Mouse (Mus musculus) splenic B cell, adult 2 months (primary cell): ENCODE data around the gene Crip1.

Source experiments
- DNase-seq: peaks from one replicate; pipeline ENCODE4 v3.0.0-alpha.2; 2011; ENCODE audit warnings: low read depth, low spot score
- H3K27me3 ChIP-seq: 2 replicates; pipeline ENCODE4 v1.6.1; 2012; ENCODE audit warnings: mild to moderate bottlenecking, low read length, moderate library complexity, mixed read lengths; ENCODE audit not compliant: control insufficient read depth, poor library complexity, insufficient read depth, severe bottlenecking
- H3K36me3 ChIP-seq: 2 replicates; pipeline ENCODE4 v1.6.1; 2012; ENCODE audit warnings: mild to moderate bottlenecking, low read length, moderate library complexity, mixed read lengths; ENCODE audit not compliant: control insufficient read depth, poor library complexity, insufficient read depth, severe bottlenecking

Crip1 gene

GRCm38 (mm10) chr12:113146112-113147057, at the start of gene Crip1:
Gene Crip1 (plus strand): TSS chr12:113146316.
- Histone ChIP-seq H3K36me3 (no peaks in the 10 kb centered on the region), H3K27me3 (no peaks in the 10 kb centered on the region)
- DNase-seq: peak; percentile 90

GRCm38 (mm10) chr12:113097040-113097439, 49.1 kb upstream of the Crip1 start:
- no peaks in the 10 kb centered on the region for H3K36me3 ChIP-seq
- H3K27me3 ChIP-seq: no peaks in the 10 kb centered on the region
- no peak for DNase-seq

- DNase-seq: peak; percentile 49
- Histone ChIP-seq H3K27me3 (no peaks in the 10 kb centered on the region), H3K36me3 (no peaks in the 10 kb centered on the region)
These were observed 48.3 kb upstream of the Crip1 start, which contains the start of gene Mta1 for GRCm38 (mm10) chr12:113097749-113098281. Gene Mta1 (plus strand): TSS chr12:113098278.

- no peaks in the 10 kb centered on the region for H3K27me3 ChIP-seq
- peak; percentile 22 for DNase-seq
These were observed 47.5 kb upstream of the Crip1 start for GRCm38 (mm10) chr12:113098530-113099151.

GRCm38 (mm10) chr12:113099470-113100237, 46.5 kb upstream of the Crip1 start:
- Histone ChIP-seq H3K27me3 (no peaks in the 10 kb centered on the region), H3K36me3 (no peaks in the 10 kb centered on the region)
- DNase-seq: no peak

More at GRCm38 (mm10) chr12:113098530-113099151, 47.5 kb upstream of the Crip1 start:
- no peaks in the 10 kb centered on the region for H3K36me3 ChIP-seq

GRCm38 (mm10) chr12:113100448-113101076, 45.6 kb upstream of the Crip1 start:
- DNase-seq: no peak
- Histone ChIP-seq H3K27me3 (no peaks in the 10 kb centered on the region), H3K36me3 (no peaks in the 10 kb centered on the region)

- DNase-seq: no peak
- Histone ChIP-seq H3K36me3 (no peaks in the 10 kb centered on the region), H3K27me3 (no peaks in the 10 kb centered on the region)
These were observed 44.7 kb upstream of the Crip1 start for GRCm38 (mm10) chr12:113101251-113101960.

- peak; percentile 84 for DNase-seq
- H3K36me3 ChIP-seq: no peaks in the 10 kb centered on the region
These were observed 43.7 kb upstream of the Crip1 start for GRCm38 (mm10) chr12:113102461-113102860.

GRCm38 (mm10) chr12:113103846-113104451, 42.2 kb upstream of the Crip1 start:
- Histone ChIP-seq H3K27me3 (no peaks in the 10 kb centered on the region), H3K36me3 (no peaks in the 10 kb centered on the region)
- peak; percentile 51 for DNase-seq

More at GRCm38 (mm10) chr12:113102461-113102860, 43.7 kb upstream of the Crip1 start:
- H3K27me3 ChIP-seq: no peaks in the 10 kb centered on the region

GRCm38 (mm10) chr12:113106386-113106785, 39.7 kb upstream of the Crip1 start:
- DNase-seq: no peak
- Histone ChIP-seq H3K27me3 (no peaks in the 10 kb centered on the region), H3K36me3 (no peaks in the 10 kb centered on the region)

- H3K27me3 ChIP-seq: no peaks in the 10 kb centered on the region
- H3K36me3 ChIP-seq: no peaks in the 10 kb centered on the region
- no peak for DNase-seq
These were observed 38.5 kb upstream of the Crip1 start for GRCm38 (mm10) chr12:113107431-113108124.

- Histone ChIP-seq H3K36me3 (no peaks in the 10 kb centered on the region), H3K27me3 (no peaks in the 10 kb centered on the region)
- DNase-seq: no peak
These were observed 37.4 kb upstream of the Crip1 start for GRCm38 (mm10) chr12:113108528-113109283.
